Mouse (Mus musculus) hindbrain, embryonic 11.5 days (tissue): ENCODE data around the gene Rhox9. TPM values are rescaled to one million over a fixed set of nuclear protein-coding genes. Genes with fewer than 3 reads are reported as not detected.
"Not testable (repeated sequence)": the region's sequence is repeated elsewhere in the genome, so short reads cannot be mapped to it uniquely, and the experiment has no call there.

Experiments
- ATAC-seq: fragments of 200-750 bp; cut with Nextera tagmentation; 2 replicates; pipeline ENCODE4 v1.8.0; 2017; ENCODE audit warnings: mild to moderate bottlenecking, moderate TSS enrichment, moderate library complexity; ENCODE audit not compliant: low FRiP score
- DNase-seq: peaks from one replicate; pipeline ENCODE4 v3.0.0-alpha.2; 2015; ENCODE audit warnings: low spot score
- H3K27ac ChIP-seq: fragments of 300-500 bp; sonication (generic); 2 replicates; pipeline ENCODE4 v1.5.1; 2014; ENCODE audit warnings: mild to moderate bottlenecking, low read depth, low read length
- H3K27me3 ChIP-seq: fragments of 300-500 bp; sonication (generic); 2 replicates; pipeline ENCODE4 v1.6.1; 2014; ENCODE audit warnings: mild to moderate bottlenecking, low read length, moderate library complexity, mixed read lengths; ENCODE audit not compliant: control insufficient read depth, insufficient read depth
- H3K36me3 ChIP-seq: fragments of 300-500 bp; sonication (generic); 2 replicates; pipeline ENCODE4 v1.6.1; 2014; ENCODE audit warnings: mild to moderate bottlenecking, low read length, moderate library complexity, mixed read lengths; ENCODE audit not compliant: control insufficient read depth, insufficient read depth
- H3K4me1 ChIP-seq: fragments of 300-500 bp; sonication (generic); replicated peaks from 2 replicates; pipeline ENCODE4 v1.6.1; 2014; ENCODE audit warnings: low read length, mixed read lengths; ENCODE audit not compliant: control insufficient read depth, insufficient read depth
- H3K4me2 ChIP-seq: fragments of 300-500 bp; sonication (generic); replicated peaks from 2 replicates; pipeline ENCODE4 v1.6.1; 2014; ENCODE audit warnings: mild to moderate bottlenecking, low read depth, low read length
- H3K4me3 ChIP-seq: fragments of 300-500 bp; sonication (generic); 2 replicates; pipeline ENCODE4 v1.5.1; 2014; ENCODE audit warnings: low read depth, low read length
- H3K9ac ChIP-seq: fragments of 300-500 bp; sonication (generic); 2 replicates; pipeline ENCODE4 v1.6.1; 2014; ENCODE audit warnings: low read depth, low read length
- H3K9me3 ChIP-seq: fragments of 300-500 bp; sonication (generic); 2 replicates; pipeline ENCODE4 v1.6.1; 2016; ENCODE audit warnings: low read length; ENCODE audit not compliant: control insufficient read depth
- WGBS: fragments of 180-500 bp; shearing (Covaris S2); extraction: QIAGEN DNeasy Blood & Tissue Kit; methylation state at CpG from one replicate; pipeline ENCODE4 v1.1.7; 2014; 5-methylcytosine and 5-hydroxymethylcytosine counted together
- polyA plus RNA-seq: library from polyadenylated mRNA; unstranded; fragments of >200 nt; fragmentation: Nextera tagmentation; extraction: Ambion mirVana; gene quantifications from 2 replicates; pipeline ENCODE4 v1.2.1, GENCODE M21; 2014

Gene Rhox9
- polyA plus RNA-seq = not detected in 2 replicates

DNA sequence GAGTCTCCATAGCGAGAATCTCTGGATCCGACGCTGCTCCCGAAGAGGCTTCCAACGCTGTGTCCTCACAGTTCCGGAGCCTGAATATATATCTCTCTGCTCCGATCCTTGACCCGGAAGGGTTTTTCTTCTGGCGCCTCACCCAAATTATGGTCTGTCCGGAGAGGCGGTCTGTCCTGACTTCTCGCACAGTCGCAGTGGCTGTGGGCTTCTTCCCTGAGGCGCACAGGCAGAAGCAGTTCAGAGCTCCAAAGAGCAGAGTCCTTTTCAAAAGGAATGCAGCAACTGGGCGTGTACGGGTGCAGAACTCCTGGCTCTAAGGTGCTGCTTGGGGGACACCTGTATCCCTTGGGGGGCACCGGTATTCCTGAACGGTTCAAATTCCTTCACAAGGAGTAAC, at the start of gene Rhox9:
Gene Rhox9 (minus strand): TSS at position 101 of the 400 bp plus-strand sequence.
- ATAC-seq, H3K4me2 ChIP-seq: not testable (repeated sequence)
- 95% methylated on average over 10 of the region's 18 CpGs for WGBS

GRCm38 (mm10) chrX:37916311-37916710, 14.7 kb upstream of the Rhox9 start:
- no peak overlapping the region for H3K27ac ChIP-seq
- H3K36me3 ChIP-seq = no peaks in the 10 kb centered on the region
- H3K9me3 ChIP-seq = no peaks in the 10 kb centered on the region
- WGBS = 67% methylated on average over 4 of the region's 4 CpGs
- no peak overlapping the region for H3K4me2 ChIP-seq
- no peaks in the 10 kb centered on the region for H3K27me3 ChIP-seq
- no peak overlapping the region for H3K4me3 ChIP-seq
- no peak for ATAC-seq
- H3K4me1 ChIP-seq = no peaks in the 10 kb centered on the region
- DNase-seq = no peak
- H3K9ac ChIP-seq = no peak overlapping the region

More for the DNA sequence above, at the start of gene Rhox9:
- H3K4me3 ChIP-seq, H3K27me3 ChIP-seq, H3K9me3 ChIP-seq, H3K36me3 ChIP-seq, H3K27ac ChIP-seq, DNase-seq, H3K9ac ChIP-seq, H3K4me1 ChIP-seq: not testable (repeated sequence)

GRCm38 (mm10) chrX:37908581-37908980, 7.0 kb upstream of the Rhox9 start:
- 52% methylated on average over 7 of the region's 7 CpGs for WGBS
- H3K36me3 ChIP-seq = no peaks in the 10 kb centered on the region

GRCm38 (mm10) chrX:37903727-37904126, 2.2 kb upstream of the Rhox9 start:
- no peak overlapping the region for H3K4me3 ChIP-seq
- no peak overlapping the region for H3K4me2 ChIP-seq
- DNase-seq (peak; percentile 2), ATAC-seq (no peak)
- no peaks in the 10 kb centered on the region for H3K36me3 ChIP-seq
- no peaks in the 10 kb centered on the region for H3K4me1 ChIP-seq
- H3K27me3 ChIP-seq = no peaks in the 10 kb centered on the region
- no peak overlapping the region for H3K9ac ChIP-seq
- no peaks in the 10 kb centered on the region for H3K9me3 ChIP-seq
- 73% methylated on average over 5 of the region's 5 CpGs for WGBS
- no peak overlapping the region for H3K27ac ChIP-seq

More at GRCm38 (mm10) chrX:37908581-37908980, 7.0 kb upstream of the Rhox9 start:
- DNase-seq (peak; percentile 13), ATAC-seq (no peak)
- Histone ChIP-seq H3K4me2 (no peak overlapping the region), H3K9me3 (no peaks in the 10 kb centered on the region), H3K27ac (no peak overlapping the region), H3K27me3 (no peaks in the 10 kb centered on the region), H3K4me3 (no peak overlapping the region), H3K4me1 (no peaks in the 10 kb centered on the region), H3K9ac (no peak overlapping the region)

DNA sequence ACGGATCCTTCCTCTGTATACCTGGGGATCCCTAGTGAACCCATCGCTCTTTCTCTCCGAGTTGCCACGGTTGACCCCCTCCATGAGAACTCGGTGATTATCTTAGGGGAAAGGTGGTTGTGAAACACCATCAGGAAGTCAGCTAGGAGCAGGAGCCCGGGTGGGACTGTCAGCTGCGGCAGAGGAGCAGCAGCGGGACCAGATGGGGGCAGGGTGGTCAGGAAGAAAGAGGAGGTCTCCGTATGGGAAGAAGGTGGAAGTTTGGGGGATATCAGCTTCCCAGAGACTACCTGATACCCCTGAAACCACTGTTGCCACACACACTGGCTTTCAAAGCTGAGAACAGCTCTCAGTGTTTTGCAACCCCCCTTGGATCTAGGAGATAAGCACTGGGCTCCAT, 4.4 kb downstream of the Rhox9 start, which contains the start of gene Rhox7b:
Gene Rhox7b (minus strand): TSS at position 101 of the 400 bp plus-strand sequence.
- 69% methylated on average over 9 of the region's 9 CpGs for WGBS
- not testable (repeated sequence) for H3K27ac ChIP-seq

DNA sequence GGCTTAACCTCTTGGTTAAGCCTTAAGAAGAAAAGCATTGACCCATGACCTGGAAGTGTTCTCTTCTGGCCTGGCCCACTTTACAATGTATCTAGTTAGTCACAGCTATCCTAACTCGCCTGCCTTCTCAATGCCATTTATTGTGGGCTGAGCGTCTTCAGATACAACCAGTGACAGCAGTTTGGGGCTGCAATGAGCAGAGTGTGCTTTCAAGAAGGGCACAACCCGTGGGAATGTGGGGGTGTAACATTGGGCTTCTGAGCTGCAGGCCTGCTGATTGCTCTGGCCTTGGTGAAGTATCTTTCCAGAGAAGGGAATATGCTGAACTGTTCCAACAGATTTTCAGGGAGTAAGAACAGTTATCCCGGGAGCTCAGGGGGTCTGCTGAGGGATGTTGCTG, 22.7 kb downstream of the Rhox9 start, which contains the start of gene Rhox8:
Gene Rhox8 (minus strand): TSS at position 101 of the 400 bp plus-strand sequence.
- 81% methylated on average over 4 of the region's 4 CpGs for WGBS
- H3K9me3 ChIP-seq = no peaks in the 10 kb centered on the region
- DNase-seq (no peak), ATAC-seq (no peak)
- no peaks in the 10 kb centered on the region for H3K27me3 ChIP-seq
- no peak within 1 kb of the TSS for H3K4me2 ChIP-seq
- no peak within 1 kb of the TSS for H3K9ac ChIP-seq
- H3K4me1 ChIP-seq = no peaks in the 10 kb centered on the region
- H3K27ac ChIP-seq = no peak within 1 kb of the TSS
- H3K36me3 ChIP-seq = no peaks in the 10 kb centered on the region
- H3K4me3 ChIP-seq = no peak within 1 kb of the TSS

More for the DNA sequence above, 4.4 kb downstream of the Rhox9 start, which contains the start of gene Rhox7b:
- not testable (repeated sequence) for DNase-seq, H3K4me2 ChIP-seq, H3K9ac ChIP-seq, H3K36me3 ChIP-seq, H3K9me3 ChIP-seq, H3K27me3 ChIP-seq, H3K4me3 ChIP-seq, H3K4me1 ChIP-seq, ATAC-seq

DNA sequence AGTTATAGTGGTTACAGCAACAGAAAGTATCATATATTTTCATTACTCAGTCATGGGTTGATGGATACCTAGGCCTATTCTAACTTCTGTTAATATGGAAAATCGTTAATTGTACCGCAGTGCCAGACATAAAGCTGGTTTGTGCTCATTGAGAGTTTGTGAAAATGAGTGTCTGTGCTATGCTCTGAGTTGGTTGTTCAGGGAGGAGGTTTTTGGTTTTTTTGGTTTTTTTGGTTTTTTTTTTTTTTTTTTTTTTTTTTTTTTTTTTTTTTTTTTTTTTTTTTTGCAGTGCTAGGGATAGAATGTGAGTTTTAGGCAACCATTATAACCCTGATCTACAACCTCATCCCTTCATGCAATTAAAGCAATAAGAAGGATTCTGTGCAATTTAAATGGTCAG, 29.9 kb downstream of the Rhox9 start:
- DNase-seq = no peak
- no peaks in the 10 kb centered on the region for H3K9me3 ChIP-seq
- no peaks in the 10 kb centered on the region for H3K36me3 ChIP-seq
- no peak overlapping the region for H3K4me3 ChIP-seq
- H3K4me2 ChIP-seq = no peak overlapping the region
- 100% methylated on average over 2 of the region's 2 CpGs for WGBS
- H3K9ac ChIP-seq = no peak overlapping the region
- no peak for ATAC-seq
- H3K27me3 ChIP-seq = no peaks in the 10 kb centered on the region
- no peak overlapping the region for H3K27ac ChIP-seq
- H3K4me1 ChIP-seq = no peaks in the 10 kb centered on the region

Other genes with a start within 250 kb of the Rhox9 start
- not detected in 2 replicates for gene Rhox3h, start 233.0 kb downstream of the Rhox9 start, polyA plus RNA-seq
- gene Rhox2h, start 228.5 kb downstream of the Rhox9 start, polyA plus RNA-seq = not detected in 2 replicates
- gene Rhox5, start 96.9 kb downstream of the Rhox9 start, polyA plus RNA-seq = 0.82 and 1.4 TPM in 2 replicates
- gene Rhox6, start 74.9 kb downstream of the Rhox9 start, polyA plus RNA-seq = not detected in 2 replicates
- gene Rhox7a, start 70.1 kb downstream of the Rhox9 start, polyA plus RNA-seq = not detected in 2 replicates
- not detected in 2 replicates for gene Rhox8, start 22.8 kb downstream of the Rhox9 start, polyA plus RNA-seq
- gene Rhox7b, start 4.5 kb downstream of the Rhox9 start, polyA plus RNA-seq = not detected in 2 replicates
- gene Btg1-ps1, start 117.0 kb upstream of the Rhox9 start, polyA plus RNA-seq = not detected in 2 replicates
- not detected in 2 replicates for gene Btg1-ps2, start 141.3 kb upstream of the Rhox9 start, polyA plus RNA-seq
- not detected in 2 replicates for gene Rhox10, start 164.7 kb upstream of the Rhox9 start, polyA plus RNA-seq
- gene Rhox11, start 183.4 kb upstream of the Rhox9 start, polyA plus RNA-seq = not detected in 2 replicates
- gene Rhox12, start 209.1 kb upstream of the Rhox9 start, polyA plus RNA-seq = not detected in 2 replicates
- gene Rhox13, start 219.4 kb upstream of the Rhox9 start, polyA plus RNA-seq = not detected in 2 replicates